ENCODE assay signal across 8 mouse cellular contexts in genomic region chr5:149228700-149229618, GRCm38 (mm10). TPM values are rescaled to one million over a fixed set of nuclear protein-coding genes. Genes with fewer than 3 reads are reported as not detected.
DNase-seq lines count a peak whose midpoint lies in the region; ATAC-seq lines count a peak whose summit lies in the region.

No protein-coding gene starts in this region.

- H3K9me3 ChIP-seq in hindbrain, embryonic 14.5 days (ENCODE audit: control insufficient read depth, low read length): no peaks in the 10 kb centered on the region

- H3K27ac ChIP-seq in hindbrain, embryonic 14.5 days: peak overlapping the region; percentile 93

- H3K9ac ChIP-seq in hindbrain, embryonic 14.5 days: peak overlapping the region; percentile 69

- H3K4me2 ChIP-seq in hindbrain, embryonic 14.5 days (replicated peaks): peak overlapping the region; percentile 52

- ATAC-seq in hindbrain, embryonic 14.5 days (ENCODE audit: low FRiP score): peak; percentile 97

- no peaks in the 10 kb centered on the region for H3K36me3 ChIP-seq in hindbrain, embryonic 14.5 days (replicated peaks; ENCODE audit: control insufficient read depth, insufficient read depth)

- DNase-seq in R1 (ENCODE audit: low read depth, low spot score): peak; percentile 97
- peak; percentile 96 to 97 for DNase-seq in cerebellum, postnatal 25 days
- DNase-seq in frontal cortex, postnatal 25 days (ENCODE audit: low spot score in 2 of 2): peak; percentile 99
- peak; percentile 99 for DNase-seq in hindbrain, embryonic 14.5 days (ENCODE audit: low spot score)
- peak; percentile 99 for DNase-seq in layer of hippocampus, postnatal 36 days
- peak; percentile 98 for DNase-seq in lung, postnatal 36 days
- peak; percentile 98 for DNase-seq in retina, postnatal 1 day
- peak; percentile 99 to 100 for DNase-seq in urinary bladder, adult 18-20 months (ENCODE audit: low spot score in 2 of 2)

- H3K4me3 ChIP-seq in hindbrain, embryonic 14.5 days (replicated peaks; ENCODE audit: low read length): peak overlapping the region; percentile 48

- H3K27me3 ChIP-seq in hindbrain, embryonic 14.5 days (ENCODE audit: control insufficient read depth, insufficient read depth, low read length): no peaks in the 10 kb centered on the region

- 3% methylated on average over 55 of the region's 55 CpGs for WGBS in hindbrain, embryonic 14.5 days

- peaks cover under 1% of the 10 kb centered on the region; the same call in 1 of the 2 replicates for H3K4me1 ChIP-seq in hindbrain, embryonic 14.5 days (replicated peaks; ENCODE audit: control insufficient read depth, insufficient read depth, low read length)

RNA-seq across cellular contexts. Expression of gene Alox5ap, which starts 35.6 kb away (rescaled TPM):
- 9.5 and 14.8 TPM in 2 replicates for polyA plus RNA-seq in hindbrain, embryonic 14.5 days (2014; fragmentation: Nextera tagmentation; extraction: Ambion mirVana)
- total RNA-seq in layer of hippocampus, postnatal 36 days (2021): 10 to 100 TPM in 1 of 2 experiments, 1 to 10 TPM in 1; 9.8 to 12.4 TPM

RNA-seq across cellular contexts. Expression of gene Hmgb1, which starts 44.7 kb away (rescaled TPM):
- polyA plus RNA-seq in hindbrain, embryonic 14.5 days (2014; fragmentation: Nextera tagmentation; extraction: Ambion mirVana): 708 and 792 TPM in 2 replicates
- total RNA-seq in layer of hippocampus, postnatal 36 days (2021): 100 to 1,000 TPM; 136 to 137 TPM

RNA-seq across cellular contexts. Expression of gene Uspl1, which starts 44.8 kb away (rescaled TPM):
- polyA plus RNA-seq in hindbrain, embryonic 14.5 days (2014; fragmentation: Nextera tagmentation; extraction: Ambion mirVana): 65.7 and 67.0 TPM in 2 replicates
- 10 to 100 TPM; 35.5 to 39.5 TPM for total RNA-seq in layer of hippocampus, postnatal 36 days (2021)

Comparison
In these comparisons a context has a peak if more than half of its experiments do, and no peak if none do; other contexts are left out.
1. Peak in every context shown above with its lines: DNase-seq, ATAC-seq, H3K4me3 ChIP-seq and H3K27ac ChIP-seq.